Mouse (Mus musculus) liver, embryonic 18 days (tissue): ENCODE results near the gene Sugt1. TPM values are rescaled to one million over a fixed set of nuclear protein-coding genes. Genes with fewer than 3 reads are reported as not detected.

Experiments used
- polyA plus RNA-seq: library from polyadenylated mRNA; depleted of rRNA; stranded (reverse); fragments of >200 nt; gene quantifications from 2 replicates; pipeline ENCODE4 v1.2.3, GENCODE M21; 2012; rRNA removed

Sugt1 gene
- polyA plus RNA-seq = 14.2 and 14.5 TPM in 2 replicates

GRCm38 (mm10) chr14:79587139-79587851 lies at the start of gene Sugt1:
Gene Sugt1 (plus strand): TSS chr14:79587691.

DNA sequence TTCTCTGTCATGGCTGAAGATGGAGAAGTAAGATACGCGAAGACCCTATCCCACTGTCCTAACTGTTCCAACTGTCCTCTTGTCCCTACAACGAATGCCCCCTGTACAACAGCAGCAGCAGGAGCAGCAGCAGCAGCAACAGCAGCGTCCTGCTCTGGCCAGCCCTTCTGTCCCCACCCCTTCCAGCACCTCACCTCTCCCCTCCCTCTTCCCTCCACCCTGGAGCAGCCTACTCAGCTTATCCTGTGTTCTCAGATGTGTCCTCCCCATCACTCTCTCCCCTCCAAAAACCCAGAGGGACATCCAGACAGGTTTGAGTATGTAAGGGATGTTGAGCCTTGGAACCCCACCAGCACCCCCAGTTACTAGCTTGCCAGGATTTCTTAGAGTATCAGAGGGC lies 74.5 kb downstream of the Sugt1 start, which contains the start of gene Cnmd:
Gene Cnmd (minus strand): TSS at position 170 of the 400 bp plus-strand sequence.

Other genes starting within 250 kb of the Sugt1 start
- gene Naa16, start 196.9 kb upstream of the Sugt1 start, polyA plus RNA-seq = 6.2 and 7.6 TPM in 2 replicates
- gene Mtrf1, start 189.9 kb upstream of the Sugt1 start, polyA plus RNA-seq = 2.7 and 2.9 TPM in 2 replicates
- 2.2 TPM in 2 replicates for gene Kbtbd7, start 161.2 kb upstream of the Sugt1 start, polyA plus RNA-seq
- gene Kbtbd6, start 135.9 kb upstream of the Sugt1 start, polyA plus RNA-seq = 0.87 and 1.00 TPM in 2 replicates
- gene Elf1, start 106.5 kb upstream of the Sugt1 start, polyA plus RNA-seq = 10.4 and 11.4 TPM in 2 replicates
- 5.4 and 6.0 TPM in 2 replicates for gene Wbp4, start 106.2 kb upstream of the Sugt1 start, polyA plus RNA-seq
- gene Cnmd, start 74.5 kb downstream of the Sugt1 start, polyA plus RNA-seq = 1.8 and 3.5 TPM in 2 replicates
- gene Pcdh8, start 183.6 kb downstream of the Sugt1 start, polyA plus RNA-seq = 0.02 and 0.05 TPM in 2 replicates